Mouse (Mus musculus) activated CD4-positive, CD25-positive, alpha-beta regulatory T cell, adult 4 months (primary cell): Measurements from ENCODE around the gene Slc9a9. TPM values are rescaled to one million over a fixed set of nuclear protein-coding genes. Genes with fewer than 3 reads are reported as not detected.

Experiments used
- ATAC-seq: one replicate; pipeline ENCODE4 v1.8.0; 2017
- polyA plus RNA-seq, 2 experiments: library from polyadenylated mRNA; unstranded; fragments of 100-300 nt; shearing (Covaris generic); gene quantifications; one replicate each; pipeline ENCODE4 v1.2.1; 2017

Gene Slc9a9
- polyA plus RNA-seq, 2 experiments from 2014 or later: 36.7 to 43.0 TPM

DNA sequence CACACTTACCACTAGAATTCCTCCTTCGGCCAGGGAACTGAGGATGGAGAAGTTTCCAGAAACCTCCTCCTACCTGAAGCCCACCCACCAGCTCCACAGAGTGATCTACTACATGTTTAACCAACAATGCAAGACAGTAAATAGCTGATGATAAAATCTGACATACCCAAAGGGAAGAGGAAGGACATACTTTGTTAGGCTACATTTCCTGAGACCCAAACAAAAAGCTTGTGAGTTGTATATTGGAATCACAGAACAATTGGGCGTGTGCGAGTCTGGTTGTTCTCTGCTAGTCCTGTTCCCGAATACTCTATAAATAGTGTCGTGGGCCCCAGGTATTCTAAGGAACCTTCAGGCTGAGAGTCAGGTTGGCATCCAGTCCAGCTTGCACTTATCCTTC lies 551.6 kb downstream of the Slc9a9 start:
- no peak for ATAC-seq

DNA sequence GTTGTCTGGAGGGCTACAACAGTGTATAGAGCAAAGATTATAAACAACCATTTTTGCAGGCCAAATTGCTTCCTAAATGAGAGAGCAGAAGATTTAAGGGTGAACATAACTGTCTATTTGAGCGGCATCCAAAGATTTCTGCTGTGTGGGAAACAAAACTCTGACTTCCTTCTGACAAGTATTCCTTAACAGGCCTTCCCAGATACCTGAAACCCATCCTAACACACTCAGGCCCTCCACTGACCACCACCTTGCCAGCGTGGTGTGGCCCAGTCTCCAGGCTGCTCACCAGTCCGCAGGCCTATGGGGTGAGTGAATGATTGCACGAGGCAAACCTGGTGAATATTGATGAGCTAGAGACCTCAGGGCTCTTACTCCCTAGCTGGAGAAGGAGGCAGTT lies 557.3 kb downstream of the Slc9a9 start:
- ATAC-seq: no peak

- no peak for ATAC-seq
These were observed 558.4 kb downstream of the Slc9a9 start for GRCm38 (mm10) chr9:95228123-95228522.

- no peak for ATAC-seq
These were observed 559.4 kb downstream of the Slc9a9 start for GRCm38 (mm10) chr9:95229147-95229546.

- no peak for ATAC-seq
These were observed 570.2 kb downstream of the Slc9a9 start for GRCm38 (mm10) chr9:95239900-95240299.

GRCm38 (mm10) chr9:95242628-95243195 lies 573.0 kb downstream of the Slc9a9 start:
- ATAC-seq: no peak

DNA sequence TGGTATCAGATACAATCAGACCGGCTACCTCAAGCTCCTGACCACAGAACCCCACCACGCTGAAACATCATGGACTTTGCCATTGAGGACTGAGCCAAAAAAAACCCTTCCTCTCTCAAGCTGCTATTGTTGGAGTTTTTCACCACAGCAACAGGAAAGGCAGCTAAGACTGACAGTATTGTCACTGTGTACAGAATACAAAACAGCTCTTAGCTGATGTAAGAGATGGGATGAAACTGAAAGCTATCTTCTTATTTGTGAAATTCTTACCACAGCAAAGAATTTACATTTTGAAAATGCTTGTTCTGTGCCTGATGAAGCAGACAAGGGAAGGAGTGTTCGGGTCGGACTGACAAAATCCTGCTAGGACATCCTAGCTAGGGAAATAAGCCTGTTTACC lies 584.5 kb downstream of the Slc9a9 start:
- no peak for ATAC-seq

DNA sequence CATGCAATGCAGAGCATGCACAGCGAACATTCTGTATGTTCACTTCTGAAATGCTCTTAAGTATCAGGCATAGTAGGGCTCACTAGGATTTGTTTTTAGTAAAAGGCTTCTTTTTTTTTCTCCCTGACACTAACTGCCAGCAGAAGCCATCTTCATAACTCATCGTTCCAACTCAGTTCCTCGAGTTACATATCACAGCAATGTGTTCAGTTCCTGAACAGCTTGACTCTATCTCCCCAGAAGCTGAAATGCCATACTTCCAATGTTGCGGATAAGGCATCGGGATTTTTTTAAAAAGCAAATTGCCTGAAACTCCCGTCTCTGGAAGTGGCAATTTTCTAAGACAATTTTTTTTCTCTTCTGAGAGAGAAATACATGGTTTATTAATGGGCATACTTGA lies 586.1 kb downstream of the Slc9a9 start:
- no peak for ATAC-seq

DNA sequence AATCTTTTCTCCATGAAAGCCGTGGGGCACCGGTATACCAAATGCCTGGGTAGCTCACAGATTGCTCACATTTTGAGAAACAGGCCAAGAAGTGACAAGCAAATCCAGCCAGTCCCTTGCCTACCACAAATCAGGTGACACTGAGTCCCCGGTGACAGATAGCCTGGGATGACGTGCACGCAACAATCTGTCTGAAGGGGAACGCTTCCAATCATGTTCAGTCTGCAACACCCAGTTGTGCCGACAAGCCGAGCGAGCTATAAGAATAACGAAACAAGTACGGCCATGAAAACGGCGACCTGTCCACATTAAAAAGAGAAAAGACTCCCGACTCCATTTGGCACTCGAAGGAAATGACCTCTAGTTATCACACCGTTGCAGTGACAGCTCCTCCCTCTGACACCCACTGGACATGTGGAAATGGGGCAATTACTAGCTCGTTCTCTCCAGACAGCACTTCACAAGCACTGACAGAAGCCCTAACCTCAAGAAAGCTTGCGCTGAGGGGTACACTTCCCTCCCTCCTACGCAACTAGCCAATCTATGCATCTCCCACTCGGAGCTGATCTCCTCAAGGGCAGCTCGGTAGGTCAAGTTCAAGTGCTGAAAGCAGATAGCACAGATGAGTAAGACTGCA lies 587.1 kb downstream of the Slc9a9 start:
- ATAC-seq: no peak

GRCm38 (mm10) chr9:95262851-95263250 lies 593.1 kb downstream of the Slc9a9 start:
- ATAC-seq: no peak

GRCm38 (mm10) chr9:95263867-95264509 lies 594.3 kb downstream of the Slc9a9 start:
- no peak for ATAC-seq

GRCm38 (mm10) chr9:95266179-95266578 lies 596.5 kb downstream of the Slc9a9 start:
- ATAC-seq: no peak

- no peak for ATAC-seq
These were observed 597.2 kb downstream of the Slc9a9 start for GRCm38 (mm10) chr9:95266924-95267323.

- peak; percentile 83 for ATAC-seq
These were observed 610.1 kb downstream of the Slc9a9 start for GRCm38 (mm10) chr9:95279590-95280344.

Other genes starting within 250 kb of the Slc9a9 start
- 1 to 10 TPM; 3.4 to 5.3 TPM for gene 1190002N15Rik, start 131.8 kb upstream of the Slc9a9 start, polyA plus RNA-seq